Mouse (Mus musculus): ENCODE measurements around the gene Alk.

DNA sequence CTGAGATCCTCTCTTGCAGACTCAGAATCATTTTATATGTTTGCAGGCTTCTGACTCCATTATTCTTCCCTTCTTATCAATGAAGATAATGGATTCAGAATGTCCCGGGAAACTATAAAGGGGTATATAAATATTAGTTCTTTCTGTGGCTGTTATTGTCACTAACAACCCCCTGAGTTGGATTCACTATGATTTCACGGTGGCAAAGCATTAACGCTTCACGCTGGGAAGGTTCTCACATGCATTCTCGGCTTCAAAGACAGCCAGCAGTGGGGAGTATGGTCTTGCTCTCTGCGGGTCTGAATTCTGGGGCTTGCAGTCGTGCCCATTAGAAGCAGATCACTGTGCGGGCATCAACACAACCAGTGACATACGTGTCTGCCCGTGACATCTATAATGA is 34.9 kb downstream of the Alk start:
- no peak for TF ChIP-seq CTCF (IDR thresholded peaks at IDR 0.05; ENCODE audit: low read depth)
- TF ChIP-seq EP300 (optimal IDR thresholded peaks at IDR 0.05) = no peak
